Mouse (Mus musculus) hindbrain, postnatal 0 days (tissue): Measurements from ENCODE around the gene Cend1. TPM values are rescaled to one million over a fixed set of nuclear protein-coding genes. Genes with fewer than 3 reads are reported as not detected.

Experiments
- ATAC-seq: fragments of 200-750 bp; cut with Nextera tagmentation; 2 replicates; pipeline ENCODE4 v1.8.0; 2017; ENCODE audit warnings: mild to moderate bottlenecking, moderate TSS enrichment, moderate library complexity
- DNase-seq: peaks from one replicate; pipeline ENCODE4 v3.0.0-alpha.2; 2015; ENCODE audit warnings: low spot score
- H3K27ac ChIP-seq: fragments of 300-500 bp; sonication (generic); 2 replicates; pipeline ENCODE4 v1.5.1; 2014; ENCODE audit warnings: mild to moderate bottlenecking
- H3K27me3 ChIP-seq: fragments of 300-500 bp; sonication (generic); 2 replicates; pipeline ENCODE4 v1.6.1; 2014; ENCODE audit warnings: low read length, mixed read lengths; ENCODE audit not compliant: insufficient read depth
- H3K36me3 ChIP-seq: fragments of 300-500 bp; sonication (generic); 2 replicates; pipeline ENCODE4 v1.6.1; 2014; ENCODE audit warnings: low read length, mixed read lengths; ENCODE audit not compliant: insufficient read depth
- H3K4me1 ChIP-seq: fragments of 300-500 bp; sonication (generic); 2 replicates; pipeline ENCODE4 v1.6.1; 2014; ENCODE audit warnings: antibody characterized with exemption, low read length, mixed read lengths; ENCODE audit not compliant: insufficient read depth
- H3K4me2 ChIP-seq: fragments of 300-500 bp; sonication (generic); 2 replicates; pipeline ENCODE4 v1.6.1; 2014; ENCODE audit warnings: low read depth, mild to moderate bottlenecking, low read length, moderate library complexity, mixed read lengths
- H3K4me3 ChIP-seq: fragments of 300-500 bp; sonication (generic); 2 replicates; pipeline ENCODE4 v1.5.1; 2014; ENCODE audit warnings: low read length
- H3K9ac ChIP-seq: fragments of 300-500 bp; sonication (generic); replicated peaks from 2 replicates; pipeline ENCODE4 v1.6.1; 2014; ENCODE audit warnings: mild to moderate bottlenecking, low read length, moderate library complexity, mixed read lengths
- H3K9me3 ChIP-seq: fragments of 300-500 bp; sonication (generic); 2 replicates; pipeline ENCODE4 v1.6.1; 2016; ENCODE audit warnings: low read length, mixed read lengths
- CTCF ChIP-seq: IDR thresholded peaks from 2 replicates; pipeline ENCODE4 v1.5.1; 2016; ENCODE audit warnings: antibody characterized with exemption, control low read depth, low read depth
- WGBS: fragments of 180-500 bp; shearing (Covaris S2); extraction: QIAGEN DNeasy Blood & Tissue Kit; methylation state at CpG from one replicate; pipeline ENCODE4 v1.1.7; 2014; 5-methylcytosine and 5-hydroxymethylcytosine counted together
- polyA plus RNA-seq: library from polyadenylated mRNA; unstranded; fragments of >200 nt; fragmentation: Nextera tagmentation; extraction: Ambion mirVana; gene quantifications from 2 replicates; pipeline ENCODE4 v1.2.1, GENCODE M21; 2015
- total RNA-seq: library from RNA; depleted of rRNA; stranded (reverse); fragments of >200 nt; gene quantifications from 2 replicates; pipeline ENCODE4 v1.2.3, GENCODE M21; 2014; rRNA removed

Gene Cend1
- total and polyA plus RNA-seq, 2 experiments from 2014 or later = 246 to 255 TPM

- Histone ChIP-seq H3K4me3 (no peak overlapping the region), H3K9me3 (no peaks in the 10 kb centered on the region), H3K9ac (no peak overlapping the region), H3K27ac (no peak overlapping the region), H3K36me3 (no peaks in the 10 kb centered on the region), H3K4me1 (no peaks in the 10 kb centered on the region), H3K4me2 (no peak overlapping the region), H3K27me3 (no peaks in the 10 kb centered on the region)
- no peak for DNase-seq
- no peak for TF ChIP-seq CTCF
- no peak for ATAC-seq
- 73% methylated on average over 4 of the region's 4 CpGs for WGBS
Measured at GRCm38 (mm10) chr7:141381068-141381835, 48.0 kb downstream of the Cend1 start.

DNA sequence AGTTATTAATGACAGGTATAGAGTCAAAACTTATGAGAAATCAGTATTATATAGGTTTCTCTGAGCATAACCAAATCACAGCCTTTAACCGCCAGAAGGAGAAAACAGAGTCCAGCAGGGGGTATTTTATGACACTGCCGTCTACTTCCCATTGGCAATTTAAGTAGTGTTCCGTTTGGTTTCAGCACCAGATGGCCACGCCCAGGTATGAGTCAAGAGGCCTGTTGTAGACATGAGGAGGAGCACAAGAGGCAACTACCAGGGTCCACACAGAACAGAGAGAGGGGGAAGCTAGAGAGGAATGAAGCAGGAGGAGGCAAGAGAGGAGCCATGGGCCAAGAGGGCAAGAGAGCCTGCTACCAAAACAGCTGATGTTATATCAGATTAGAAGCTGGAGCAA, 49.7 kb downstream of the Cend1 start:
- no peak overlapping the region for H3K4me2 ChIP-seq
- DNase-seq (no peak), ATAC-seq (no peak)
- 69% methylated on average over 4 of the region's 4 CpGs for WGBS
- TF ChIP-seq CTCF = no peak
- no peaks in the 10 kb centered on the region for H3K36me3 ChIP-seq
- no peak overlapping the region for H3K9ac ChIP-seq
- no peaks in the 10 kb centered on the region for H3K27me3 ChIP-seq
- no peaks in the 10 kb centered on the region for H3K9me3 ChIP-seq
- H3K4me1 ChIP-seq = no peaks in the 10 kb centered on the region
- H3K4me3 ChIP-seq = no peak overlapping the region
- no peak overlapping the region for H3K27ac ChIP-seq

Other genes with a start within 250 kb of the Cend1 start
- 115 and 120 TPM in 2 replicates for gene Hras, start 235.5 kb downstream of the Cend1 start, total RNA-seq
- 189 and 204 TPM in 2 replicates for gene Hras, start 235.5 kb downstream of the Cend1 start, polyA plus RNA-seq
- 9.5 and 19.7 TPM in 2 replicates for gene Lrrc56, start 235.3 kb downstream of the Cend1 start, total RNA-seq
- 5.7 and 7.2 TPM in 2 replicates for gene Lrrc56, start 235.3 kb downstream of the Cend1 start, polyA plus RNA-seq
- gene Lmntd2, start 215.4 kb downstream of the Cend1 start, total RNA-seq = 0.14 TPM in 1 of 2 replicates, not detected in the other
- gene Lmntd2, start 215.4 kb downstream of the Cend1 start, polyA plus RNA-seq = 0.29 and 0.40 TPM in 2 replicates
- gene Rassf7, start 213.6 kb downstream of the Cend1 start, total RNA-seq = 24.5 and 35.7 TPM in 2 replicates
- gene Rassf7, start 213.6 kb downstream of the Cend1 start, polyA plus RNA-seq = 19.6 and 23.3 TPM in 2 replicates
- 52.2 and 56.4 TPM in 2 replicates for gene Phrf1, start 200.7 kb downstream of the Cend1 start, total RNA-seq
- gene Phrf1, start 200.7 kb downstream of the Cend1 start, polyA plus RNA-seq = 35.6 and 38.0 TPM in 2 replicates
- gene Irf7, start 163.0 kb downstream of the Cend1 start, total RNA-seq = 3.9 and 7.0 TPM in 2 replicates
- 3.3 and 5.5 TPM in 2 replicates for gene Irf7, start 163.0 kb downstream of the Cend1 start, polyA plus RNA-seq
- not detected in 2 replicates for gene Cdhr5, start 152.7 kb downstream of the Cend1 start, total RNA-seq
- gene Cdhr5, start 152.7 kb downstream of the Cend1 start, polyA plus RNA-seq = 0.23 TPM in 1 of 2 replicates, not detected in the other
- 3.7 TPM in 1 of 2 replicates, not detected in the other for gene Sct, start 150.4 kb downstream of the Cend1 start, total RNA-seq
- 7.6 and 9.9 TPM in 2 replicates for gene Sct, start 150.4 kb downstream of the Cend1 start, polyA plus RNA-seq
- 0.54 and 0.94 TPM in 2 replicates for gene Drd4, start 137.5 kb downstream of the Cend1 start, total RNA-seq
- gene Drd4, start 137.5 kb downstream of the Cend1 start, polyA plus RNA-seq = 0.73 and 0.79 TPM in 2 replicates
- gene Deaf1, start 101.8 kb downstream of the Cend1 start, total RNA-seq = 218 and 220 TPM in 2 replicates
- 200 and 237 TPM in 2 replicates for gene Deaf1, start 101.8 kb downstream of the Cend1 start, polyA plus RNA-seq
- gene Tmem80, start 101.8 kb downstream of the Cend1 start, total RNA-seq = 31.6 and 36.4 TPM in 2 replicates
- gene Tmem80, start 101.8 kb downstream of the Cend1 start, polyA plus RNA-seq = 42.0 and 44.9 TPM in 2 replicates
- gene Eps8l2, start 90.6 kb downstream of the Cend1 start, total RNA-seq = 1.6 and 3.9 TPM in 2 replicates
- 1.5 and 2.4 TPM in 2 replicates for gene Eps8l2, start 90.6 kb downstream of the Cend1 start, polyA plus RNA-seq
- 156 and 200 TPM in 2 replicates for gene Taldo1, start 37.3 kb downstream of the Cend1 start, total RNA-seq
- 252 and 258 TPM in 2 replicates for gene Taldo1, start 37.3 kb downstream of the Cend1 start, polyA plus RNA-seq
- gene Gatd1, start 15.4 kb downstream of the Cend1 start, total RNA-seq = 61.2 and 74.4 TPM in 2 replicates
- 46.9 and 49.4 TPM in 2 replicates for gene Gatd1, start 15.4 kb downstream of the Cend1 start, polyA plus RNA-seq
- gene Slc25a22, start 8.4 kb upstream of the Cend1 start, total RNA-seq = 126 and 138 TPM in 2 replicates
- gene Slc25a22, start 8.4 kb upstream of the Cend1 start, polyA plus RNA-seq = 79.9 and 87.3 TPM in 2 replicates
- 3.6 and 4.6 TPM in 2 replicates for gene Pidd1, start 14.5 kb upstream of the Cend1 start, total RNA-seq
- 2.4 and 2.5 TPM in 2 replicates for gene Pidd1, start 14.5 kb upstream of the Cend1 start, polyA plus RNA-seq
- gene Rplp2, start 17.9 kb upstream of the Cend1 start, total RNA-seq = 179 and 249 TPM in 2 replicates
- gene Rplp2, start 17.9 kb upstream of the Cend1 start, polyA plus RNA-seq = 839 and 863 TPM in 2 replicates
- 8.5 and 10.0 TPM in 2 replicates for gene Pnpla2, start 25.7 kb upstream of the Cend1 start, total RNA-seq
- 20.0 and 22.4 TPM in 2 replicates for gene Pnpla2, start 25.7 kb upstream of the Cend1 start, polyA plus RNA-seq
- gene Cracr2b, start 31.6 kb upstream of the Cend1 start, total RNA-seq = 2.1 and 5.0 TPM in 2 replicates
- 6.7 and 9.1 TPM in 2 replicates for gene Cracr2b, start 31.6 kb upstream of the Cend1 start, polyA plus RNA-seq
- 62.6 and 79.4 TPM in 2 replicates for gene Cd151, start 37.9 kb upstream of the Cend1 start, total RNA-seq
- 16.1 and 18.5 TPM in 2 replicates for gene Cd151, start 37.9 kb upstream of the Cend1 start, polyA plus RNA-seq
- 25.5 and 46.1 TPM in 2 replicates for gene Polr2l, start 45.6 kb upstream of the Cend1 start, total RNA-seq
- gene Polr2l, start 45.6 kb upstream of the Cend1 start, polyA plus RNA-seq = 75.9 and 81.6 TPM in 2 replicates
- gene Tspan4, start 45.7 kb upstream of the Cend1 start, total RNA-seq = 101 and 119 TPM in 2 replicates
- gene Tspan4, start 45.7 kb upstream of the Cend1 start, polyA plus RNA-seq = 78.2 and 83.9 TPM in 2 replicates
- gene Chid1, start 110.4 kb upstream of the Cend1 start, total RNA-seq = 34.2 and 55.2 TPM in 2 replicates
- 47.8 and 48.3 TPM in 2 replicates for gene Chid1, start 110.4 kb upstream of the Cend1 start, polyA plus RNA-seq
- gene Ap2a2, start 132.7 kb upstream of the Cend1 start, total RNA-seq = 209 and 214 TPM in 2 replicates
- 110 and 115 TPM in 2 replicates for gene Ap2a2, start 132.7 kb upstream of the Cend1 start, polyA plus RNA-seq
- gene Muc6, start 225.8 kb upstream of the Cend1 start, total RNA-seq = not detected in 2 replicates
- gene Muc6, start 225.8 kb upstream of the Cend1 start, polyA plus RNA-seq = 0.13 and 0.23 TPM in 2 replicates